Mouse (Mus musculus) intestine, postnatal 0 days (tissue): Measurements from ENCODE around the gene Prmt1. TPM values are rescaled to one million over a fixed set of nuclear protein-coding genes. Genes with fewer than 3 reads are reported as not detected.

ENCODE experiments used
- ATAC-seq: fragments of 200-750 bp; cut with Nextera tagmentation; 2 replicates; pipeline ENCODE4 v1.8.0; 2017; ENCODE audit warnings: mild to moderate bottlenecking, moderate TSS enrichment, moderate library complexity
- H3K27ac ChIP-seq: fragments of 300-500 bp; sonication (generic); 2 replicates; pipeline ENCODE4 v1.5.1; 2014; ENCODE audit warnings: mild to moderate bottlenecking, low read depth, low read length, moderate library complexity
- H3K27me3 ChIP-seq: fragments of 300-500 bp; sonication (generic); replicated peaks from 2 replicates; pipeline ENCODE4 v1.6.1; 2014; ENCODE audit warnings: low read length, mixed read lengths; ENCODE audit not compliant: control insufficient read depth, insufficient read depth
- H3K36me3 ChIP-seq: fragments of 300-500 bp; sonication (generic); 2 replicates; pipeline ENCODE4 v1.6.1; 2014; ENCODE audit warnings: mild to moderate bottlenecking, moderate library complexity; ENCODE audit not compliant: control insufficient read depth, insufficient read depth
- H3K4me1 ChIP-seq: fragments of 300-500 bp; sonication (generic); replicated peaks from 2 replicates; pipeline ENCODE4 v1.6.1; 2014; ENCODE audit warnings: antibody characterized with exemption, low read length, mixed read lengths; ENCODE audit not compliant: control insufficient read depth, insufficient read depth
- H3K4me2 ChIP-seq: fragments of 300-500 bp; sonication (generic); replicated peaks from 2 replicates; pipeline ENCODE4 v1.6.1; 2014; ENCODE audit warnings: low read depth, mild to moderate bottlenecking, moderate library complexity
- H3K4me3 ChIP-seq: fragments of 300-500 bp; sonication (generic); 2 replicates; pipeline ENCODE4 v1.5.1; 2014; ENCODE audit warnings: low read depth, low read length
- H3K9ac ChIP-seq: fragments of 300-500 bp; sonication (generic); 2 replicates; pipeline ENCODE4 v1.6.1; 2014; ENCODE audit warnings: mild to moderate bottlenecking, low read depth, low read length
- H3K9me3 ChIP-seq: fragments of 300-500 bp; sonication (generic); 2 replicates; pipeline ENCODE4 v1.6.1; 2016; ENCODE audit warnings: mixed run types; ENCODE audit not compliant: control insufficient read depth
- CTCF ChIP-seq: sonication (generic); IDR thresholded peaks from 2 replicates; pipeline ENCODE4 v1.5.1; 2016; ENCODE audit warnings: low read depth, mild to moderate bottlenecking, control low read depth, antibody characterized with exemption, moderate library complexity
- WGBS: fragments of 180-500 bp; shearing (Covaris S2); extraction: QIAGEN DNeasy Blood & Tissue Kit; methylation state at CpG from one replicate; pipeline ENCODE4 v1.1.7; 2014; 5-methylcytosine and 5-hydroxymethylcytosine counted together
- polyA plus RNA-seq: library from polyadenylated mRNA; unstranded; fragments of >200 nt; fragmentation: Nextera tagmentation; extraction: Ambion mirVana; gene quantifications from 2 replicates; pipeline ENCODE4 v1.2.1, GENCODE M21; 2015

The Prmt1 gene
- polyA plus RNA-seq, 1 experiment from 2014 or later: 130 TPM

DNA sequence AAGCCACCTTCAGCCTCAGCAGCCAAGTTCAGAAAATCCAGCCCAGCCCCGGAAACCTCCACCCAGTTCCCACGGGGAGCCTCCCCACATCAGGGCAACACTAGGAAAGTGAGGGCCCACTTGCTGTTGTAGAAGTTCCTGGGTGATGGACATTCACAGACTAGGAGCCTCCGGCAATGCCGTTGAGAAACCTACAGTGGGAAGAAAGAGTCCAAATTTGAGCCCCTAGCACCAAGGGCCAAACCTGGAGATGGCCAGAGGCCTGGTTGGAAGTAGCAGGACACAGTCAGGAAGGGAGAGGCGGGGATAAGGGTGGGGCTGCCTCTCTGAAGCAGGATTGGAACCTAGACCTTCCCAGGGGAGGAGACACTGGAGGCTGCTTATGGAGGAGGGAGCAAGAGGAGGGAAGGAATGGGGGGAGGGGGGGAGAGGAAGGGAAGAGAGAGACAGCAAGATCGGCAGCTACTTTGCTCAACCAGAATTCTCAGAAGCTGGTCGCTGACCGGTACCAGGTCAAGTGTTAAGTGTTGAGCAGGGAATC lies 32.7 kb upstream of the Prmt1 start:
- Histone ChIP-seq H3K27ac (peak overlapping the region; percentile 54; the same call in 1 of the 2 replicates), H3K9me3 (no peaks in the 10 kb centered on the region), H3K27me3 (no peaks in the 10 kb centered on the region), H3K4me3 (peak overlapping the region; percentile 94), H3K4me2 (peak overlapping the region; percentile 85), H3K4me1 (0 out of 2 replicates have a peak, but pooled peaks cover 5% of the 10 kb centered on the region), H3K36me3 (peaks cover 13% of the 10 kb centered on the region), H3K9ac (0 out of 2 replicates have a peak overlapping the region, but pooled peaks have one; percentile 22)
- TF ChIP-seq CTCF: no peak
- no peak for ATAC-seq
- WGBS: 33% methylated on average over 8 of the region's 8 CpGs

DNA sequence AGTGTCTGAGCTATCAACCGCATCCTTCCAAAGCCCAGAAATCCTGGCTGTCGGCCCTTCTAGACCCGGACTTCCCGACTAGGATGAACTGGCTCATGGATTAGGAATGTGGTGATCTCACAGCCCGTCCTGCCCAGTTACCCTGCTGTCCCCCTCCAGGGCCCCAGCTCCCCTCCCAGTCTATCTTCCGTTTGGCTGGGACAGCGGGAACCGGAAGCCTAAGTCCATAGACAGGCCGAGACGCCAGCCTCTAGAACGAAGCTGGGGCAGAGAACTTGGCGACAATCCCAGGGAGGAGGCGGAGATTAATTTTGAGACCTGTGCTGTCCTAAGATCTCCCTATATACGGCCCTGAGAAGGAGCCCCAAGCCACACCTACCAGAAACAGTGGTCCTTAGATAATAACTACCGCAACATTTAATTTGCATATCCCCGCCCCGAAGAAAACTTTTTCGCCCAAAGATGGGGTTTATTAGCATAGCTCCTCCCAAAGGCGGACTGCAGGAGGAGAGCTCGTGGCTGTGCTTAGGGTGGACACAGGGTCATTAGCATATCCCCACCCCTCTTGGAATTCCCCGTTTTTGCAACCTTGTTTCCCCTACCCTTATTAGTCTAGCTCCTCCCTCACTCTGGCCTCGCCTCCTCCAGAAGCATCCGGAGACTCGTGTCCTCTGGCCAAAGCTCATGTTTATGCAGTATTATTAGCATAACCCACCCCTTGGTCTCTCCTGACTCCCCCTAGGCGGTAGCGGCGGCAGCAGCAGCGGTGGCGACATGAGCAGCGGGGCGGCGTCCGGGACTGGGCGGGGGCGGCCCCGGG lies 31.1 kb upstream of the Prmt1 start, which contains the start of gene Rras:
Rras (plus strand) TSS at position 720 of the 820 bp plus-strand sequence.
- H3K4me1 ChIP-seq: 0 out of 2 replicates have a peak, but pooled peaks cover 5% of the 10 kb centered on the region
- peak within 1 kb of the TSS; percentile 85 for H3K4me2 ChIP-seq
- peak; percentile 48 for TF ChIP-seq CTCF
- H3K4me3 ChIP-seq: peak within 1 kb of the TSS; percentile 94
- peak; percentile 90 for ATAC-seq
- H3K36me3 ChIP-seq: peaks cover 27% of the 10 kb centered on the region
- under 1% methylated on average over 34 of the region's 36 CpGs for WGBS
- H3K27ac ChIP-seq: peak within 1 kb of the TSS; percentile 96
- no peaks in the 10 kb centered on the region for H3K9me3 ChIP-seq
- no peaks in the 10 kb centered on the region for H3K27me3 ChIP-seq
- H3K9ac ChIP-seq: peak within 1 kb of the TSS; percentile 82

DNA sequence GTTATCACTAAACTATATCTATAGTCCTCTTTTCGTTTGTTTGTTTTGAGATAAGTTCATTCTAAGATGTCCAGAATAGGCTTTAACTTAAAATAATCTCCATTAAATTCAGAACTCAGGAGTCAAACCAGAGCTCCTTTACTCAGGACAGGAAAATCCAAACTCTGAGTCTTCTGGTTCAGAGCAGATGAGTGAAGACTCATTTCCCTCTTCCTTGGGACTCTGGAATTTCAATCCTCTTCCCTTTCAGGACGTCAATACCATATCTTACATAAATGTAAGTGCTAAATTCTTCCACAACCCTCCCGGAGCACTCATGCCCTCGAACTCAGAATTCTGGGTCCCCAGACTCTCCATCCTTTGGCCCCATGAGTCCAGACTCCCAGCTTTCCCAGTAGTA lies 30.4 kb upstream of the Prmt1 start:
- ATAC-seq: no peak
- H3K4me2 ChIP-seq: peak overlapping the region; percentile 85
- H3K9ac ChIP-seq: peak overlapping the region; percentile 55
- 0 out of 2 replicates have a peak, but pooled peaks cover 5% of the 10 kb centered on the region for H3K4me1 ChIP-seq
- no peaks in the 10 kb centered on the region for H3K27me3 ChIP-seq
- peak overlapping the region; percentile 96 for H3K27ac ChIP-seq
- H3K36me3 ChIP-seq: peaks cover 34% of the 10 kb centered on the region
- H3K9me3 ChIP-seq: no peaks in the 10 kb centered on the region
- WGBS: 2% methylated on average over 4 of the region's 4 CpGs
- H3K4me3 ChIP-seq: peak overlapping the region; percentile 94
- TF ChIP-seq CTCF: no peak

DNA sequence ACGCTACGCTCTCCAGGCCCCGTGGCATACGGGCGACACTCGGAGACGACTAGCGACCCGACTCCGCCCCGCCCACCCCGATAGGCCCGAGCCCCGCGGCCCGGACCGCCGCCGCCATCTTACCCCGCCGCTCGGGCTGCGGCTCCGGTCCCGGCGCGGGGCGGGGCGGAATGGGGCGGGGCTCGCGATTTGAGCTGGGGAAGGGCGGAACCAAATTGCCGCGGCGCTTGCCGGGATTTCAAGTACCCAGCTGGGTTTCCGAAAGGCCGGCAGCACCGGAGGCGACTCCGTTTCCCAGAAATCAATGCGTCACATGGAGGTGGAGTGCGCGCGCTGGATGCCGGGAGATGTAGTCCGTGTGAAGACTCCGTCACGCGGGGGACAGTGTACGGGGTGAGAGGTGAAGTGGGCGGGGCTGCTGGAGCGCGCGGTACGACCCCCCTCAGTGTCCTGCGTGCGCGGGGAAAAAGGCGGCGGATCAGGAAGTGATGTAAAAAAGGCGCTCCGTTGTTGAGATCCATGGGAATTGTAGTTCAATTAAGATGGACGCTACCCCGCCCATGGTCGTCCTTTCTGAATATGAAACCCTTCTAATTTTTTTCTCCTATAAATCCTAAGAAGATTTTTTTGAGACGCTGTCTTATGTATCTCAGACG lies 29.7 kb upstream of the Prmt1 start, which contains the start of gene Scaf1:
Scaf1 (minus strand) TSS at position 407 of the 656 bp plus-strand sequence.
- no peak for TF ChIP-seq CTCF
- Histone ChIP-seq H3K4me1 (0 out of 2 replicates have a peak, but pooled peaks cover 5% of the 10 kb centered on the region), H3K4me2 (peak within 1 kb of the TSS; percentile 85), H3K36me3 (peaks cover 34% of the 10 kb centered on the region), H3K9ac (peak within 1 kb of the TSS; percentile 96), H3K4me3 (peak within 1 kb of the TSS; percentile 94), H3K27me3 (no peaks in the 10 kb centered on the region), H3K27ac (peak within 1 kb of the TSS; percentile 96), H3K9me3 (no peaks in the 10 kb centered on the region)
- ATAC-seq: peak; percentile 82
- under 1% methylated on average over 69 of the region's 69 CpGs for WGBS

DNA sequence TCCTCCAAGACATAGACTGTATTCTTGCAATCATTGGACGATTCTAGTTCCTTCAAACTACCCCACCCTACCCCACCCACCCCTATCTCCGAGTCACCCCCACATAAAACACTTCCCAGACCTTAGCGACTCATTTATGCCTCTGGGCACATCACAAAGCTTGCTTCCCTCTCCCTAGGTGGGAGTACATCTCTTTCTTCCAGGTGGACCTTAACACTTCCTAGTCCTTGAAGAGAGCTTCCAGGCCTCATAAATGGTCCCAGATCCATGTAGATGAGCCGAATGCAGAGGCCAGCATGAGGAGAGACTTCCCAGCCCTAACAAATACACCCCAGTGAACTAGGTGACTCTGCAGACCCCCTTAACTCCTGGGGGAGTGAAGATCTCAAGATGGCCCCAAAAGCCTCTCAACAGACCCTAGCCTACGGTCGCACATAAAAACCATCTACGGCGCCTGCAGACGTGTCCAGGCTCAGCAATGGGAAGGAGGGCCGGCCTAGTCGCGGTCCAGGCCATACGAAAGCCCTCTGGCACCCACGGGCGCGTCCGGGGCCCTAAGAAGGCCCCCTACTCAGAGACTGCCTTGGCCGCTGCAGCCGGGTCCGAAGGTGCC lies 29.1 kb upstream of the Prmt1 start:
- 0 out of 2 replicates have a peak, but pooled peaks cover 5% of the 10 kb centered on the region for H3K4me1 ChIP-seq
- no peaks in the 10 kb centered on the region for H3K27me3 ChIP-seq
- H3K27ac ChIP-seq: peak overlapping the region; percentile 96
- H3K4me2 ChIP-seq: peak overlapping the region; percentile 85
- H3K9me3 ChIP-seq: no peaks in the 10 kb centered on the region
- H3K36me3 ChIP-seq: peaks cover 28% of the 10 kb centered on the region
- TF ChIP-seq CTCF: no peak
- H3K9ac ChIP-seq: peak overlapping the region; percentile 96
- H3K4me3 ChIP-seq: peak overlapping the region; percentile 94
- 1% methylated on average over 20 of the region's 20 CpGs for WGBS
- ATAC-seq: no peak
